Mouse (Mus musculus) CD8-positive naive resting alpha-beta T cell, adult 2 months (primary cell): ENCODE measurements around the gene Usp33.
"Not testable (repeated sequence)": the region's sequence is repeated elsewhere in the genome, so short reads cannot be mapped to it uniquely, and the experiment has no call there.

Experiments
- DNase-seq, 2 experiments: peaks; one replicate each; pipeline ENCODE4 v3.0.0; 2022; ENCODE audit warnings: low read depth in 2 of 2, low spot score in 2 of 2

Gene Usp33

GRCm38 (mm10) chr3:152345732-152346632 is at the start of gene Usp33:
Usp33 (plus strand) TSS chr3:152346478.
- peak; percentile 92 to 94 for DNase-seq

- DNase-seq, result no peak
These were observed 45.6 kb upstream of the Usp33 start for GRCm38 (mm10) chr3:152300376-152301337.

DNA sequence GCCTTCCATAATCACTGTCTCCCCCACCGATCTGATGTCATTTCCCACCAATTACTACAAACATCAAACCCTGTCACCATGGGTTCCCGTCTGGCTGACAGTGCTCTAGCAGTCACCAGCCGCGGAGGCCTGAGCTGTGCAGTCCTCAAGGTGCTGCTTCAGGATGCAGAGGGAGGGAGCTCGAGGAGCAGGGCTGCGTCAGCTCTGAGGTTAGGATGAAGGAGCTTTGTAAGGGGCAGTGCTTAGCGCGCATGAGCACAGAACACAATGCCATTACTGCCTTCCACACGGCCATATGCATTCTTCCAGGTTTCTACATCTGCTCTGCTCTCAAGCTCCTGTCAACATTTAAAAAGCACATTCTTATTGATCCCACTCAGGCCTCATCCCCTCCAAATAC is 43.3 kb upstream of the Usp33 start:
- no peak for DNase-seq

GRCm38 (mm10) chr3:152304093-152304815 is 42.0 kb upstream of the Usp33 start:
- DNase-seq, result no peak

GRCm38 (mm10) chr3:152305080-152305479 is 41.2 kb upstream of the Usp33 start:
- DNase-seq, result no peak

DNA sequence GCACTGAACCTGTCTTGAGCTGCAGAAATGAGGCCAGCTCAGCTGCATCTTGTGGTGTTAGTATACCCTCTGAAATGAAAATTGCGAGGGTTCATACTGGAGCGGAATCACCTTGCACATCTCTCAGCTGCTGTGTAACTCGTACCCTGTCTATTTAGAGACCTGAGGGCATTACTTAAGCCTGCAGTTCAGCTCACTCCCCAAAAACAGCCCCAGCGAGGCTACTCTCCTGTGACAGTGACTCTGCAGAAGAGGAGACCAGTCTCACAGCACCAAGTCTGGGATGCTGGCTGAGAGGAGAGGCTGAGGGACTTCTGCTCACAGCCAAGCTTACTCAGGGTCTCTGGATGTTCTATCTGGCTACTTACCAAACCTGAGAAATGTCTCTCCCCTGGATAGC is 40.3 kb upstream of the Usp33 start:
- no peak for DNase-seq

DNA sequence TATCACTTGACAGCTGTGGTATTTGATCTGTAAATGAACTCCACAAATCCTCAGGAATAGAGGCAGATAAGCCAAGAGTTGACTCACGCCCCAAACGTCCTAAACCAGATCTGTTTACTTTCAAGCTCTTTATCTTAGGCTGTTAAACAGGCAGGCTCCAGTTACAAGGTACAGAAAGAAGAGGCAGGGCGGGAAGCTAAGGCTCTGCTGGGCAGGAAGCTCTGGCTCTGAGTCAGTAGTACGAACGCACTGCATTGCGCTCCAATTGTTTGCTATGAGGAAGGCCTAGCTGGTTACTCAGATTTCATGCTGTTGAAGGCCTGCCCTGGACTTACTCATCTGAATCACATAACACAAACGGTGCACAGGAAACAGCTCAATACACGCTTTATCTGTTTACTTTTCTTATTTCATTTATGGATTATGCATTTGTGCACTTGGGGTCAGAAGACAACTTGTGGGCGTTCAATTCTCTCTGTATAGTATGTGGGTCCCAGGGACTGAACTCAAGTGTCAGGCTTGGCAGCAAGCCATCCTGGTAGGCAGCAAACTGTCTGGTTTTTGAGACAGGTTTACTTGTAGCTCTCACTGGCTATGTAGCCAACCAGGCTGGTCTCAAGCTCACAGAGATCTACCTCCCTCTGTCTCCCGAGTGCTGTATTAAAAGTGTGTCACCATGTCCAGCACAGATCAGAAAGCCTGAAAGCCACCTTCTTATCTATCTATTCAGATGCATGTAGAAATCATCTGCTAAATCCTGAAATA is 37.6 kb upstream of the Usp33 start:
- no peak for DNase-seq

- DNase-seq, result no peak
These were observed 37.0 kb upstream of the Usp33 start for GRCm38 (mm10) chr3:152309250-152309645.

DNA sequence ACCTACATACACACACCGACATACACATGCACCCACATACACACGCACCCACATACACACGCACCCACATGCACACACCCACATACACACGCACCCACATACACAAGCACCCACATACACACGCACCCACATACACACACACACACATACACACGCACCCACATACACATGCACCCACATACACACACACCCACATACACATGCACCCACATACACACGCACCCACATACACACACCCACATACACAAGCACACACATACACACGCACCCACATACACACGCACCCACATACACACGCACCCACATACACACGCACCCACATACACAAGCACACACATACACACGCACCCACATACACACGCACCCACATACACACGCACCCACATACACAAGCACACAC is 31.6 kb upstream of the Usp33 start:
- DNase-seq, result not testable (repeated sequence)

GRCm38 (mm10) chr3:152315613-152316012 is 30.7 kb upstream of the Usp33 start:
- peak; percentile 56 to 67 for DNase-seq

DNA sequence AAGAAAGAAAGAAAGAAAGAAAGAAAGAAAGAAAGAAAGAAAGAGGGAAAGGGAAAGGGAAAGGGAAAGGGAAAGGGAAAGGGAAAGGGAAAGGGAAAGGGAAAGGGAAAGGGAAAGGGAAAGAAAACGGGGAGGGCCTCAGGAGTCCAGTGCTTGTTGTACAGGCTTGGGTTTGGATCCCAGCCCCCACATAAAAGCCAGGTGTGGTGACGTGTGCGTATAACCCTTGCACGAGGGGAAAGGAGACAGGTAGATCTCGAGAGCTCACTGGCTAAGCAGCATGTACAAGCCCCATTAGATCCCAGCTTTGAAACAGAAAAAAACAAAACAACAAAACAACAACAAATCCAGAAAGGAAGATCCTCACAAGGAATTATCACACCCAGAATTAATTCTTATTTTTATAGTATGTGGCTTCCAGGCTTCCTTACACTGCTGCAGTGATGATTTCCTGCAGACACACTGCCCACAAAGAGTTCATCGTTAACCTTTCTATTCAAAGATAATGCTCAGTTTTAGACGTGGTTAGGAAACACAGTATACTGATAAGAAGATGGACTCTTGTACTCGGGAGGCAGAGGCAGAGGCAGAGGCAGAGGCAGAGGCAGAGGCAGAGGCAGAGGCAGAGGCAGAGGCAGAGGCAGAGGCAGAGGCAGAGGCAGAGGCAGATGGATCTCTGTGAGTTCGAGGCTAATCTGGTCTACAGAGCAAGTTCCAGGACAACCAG is 29.7 kb upstream of the Usp33 start:
- not testable (repeated sequence) for DNase-seq

DNA sequence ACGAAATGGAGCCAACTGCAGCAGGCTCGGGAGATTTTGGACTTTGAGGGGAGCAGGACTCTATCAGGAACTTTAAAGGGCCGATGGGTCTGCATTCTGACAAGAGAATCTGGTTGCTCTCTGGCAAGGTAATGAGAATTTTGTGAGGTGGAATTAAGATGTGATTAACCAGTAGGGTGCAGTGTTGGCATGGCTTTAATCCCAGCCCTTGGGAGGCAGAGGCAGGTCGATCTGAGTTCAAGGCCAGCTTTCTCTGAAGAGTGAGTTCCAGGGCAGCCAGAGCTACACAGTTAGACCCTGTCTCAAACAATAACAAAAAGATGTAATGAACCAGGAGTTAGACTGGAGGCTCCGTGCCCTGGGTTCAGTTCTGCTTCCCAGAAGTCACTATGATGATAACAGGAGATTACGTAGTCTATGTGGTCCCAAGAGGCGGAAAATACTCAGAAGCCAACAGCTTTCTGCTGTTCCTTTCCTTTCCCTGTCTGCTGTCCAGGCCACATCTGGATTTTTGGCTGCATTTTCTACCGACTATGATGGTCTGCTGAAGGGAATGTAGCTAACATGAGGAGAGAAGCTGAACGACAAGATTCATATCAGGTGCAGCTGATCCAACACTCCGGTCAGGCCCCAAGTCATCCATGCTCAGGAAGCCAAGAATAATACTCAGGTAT is 25.2 kb upstream of the Usp33 start:
- DNase-seq, result no peak

- no peak for DNase-seq
These were observed 24.3 kb upstream of the Usp33 start for GRCm38 (mm10) chr3:152321765-152322547.

DNA sequence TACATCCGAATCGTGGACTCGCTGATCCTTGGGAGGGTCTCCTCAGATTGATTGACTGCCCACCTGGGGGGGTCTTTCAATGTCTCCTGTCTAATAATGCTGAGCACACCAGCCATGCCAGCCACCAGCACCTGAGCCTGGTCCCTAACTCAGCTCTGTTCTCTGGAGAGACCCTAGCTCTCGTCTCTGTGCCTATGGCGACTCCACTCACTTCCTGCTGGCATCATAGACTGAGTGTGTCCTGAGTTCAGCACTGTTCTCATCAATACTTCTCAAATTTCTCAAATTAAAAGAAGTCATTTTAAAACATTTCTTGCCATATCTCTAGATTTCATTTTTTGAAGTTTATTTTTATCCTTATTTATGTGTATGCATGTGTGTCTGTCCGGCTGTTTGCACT is 14.2 kb upstream of the Usp33 start:
- no peak for DNase-seq

GRCm38 (mm10) chr3:152332545-152333300 is 13.6 kb upstream of the Usp33 start:
- no peak for DNase-seq

DNA sequence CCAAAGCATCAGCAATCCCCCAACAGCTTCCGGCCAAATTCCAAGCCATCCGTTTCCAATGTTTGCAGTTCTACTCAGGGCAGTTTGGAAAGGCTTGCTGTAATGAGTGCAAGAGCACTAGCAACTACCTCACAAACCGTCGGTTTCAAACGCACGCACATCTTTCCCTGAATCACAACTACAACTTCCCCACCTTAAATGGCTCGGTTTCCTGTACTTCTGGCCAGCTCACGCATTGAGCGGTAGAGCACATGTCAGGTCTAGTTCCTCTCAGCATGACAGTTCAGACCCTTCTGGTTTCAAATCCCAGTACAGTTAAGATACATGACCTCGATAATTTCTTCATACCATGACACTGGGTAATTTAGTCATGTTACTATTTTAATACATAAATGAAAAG is 12.6 kb upstream of the Usp33 start:
- no peak for DNase-seq

GRCm38 (mm10) chr3:152336085-152336484 is 10.2 kb upstream of the Usp33 start:
- no peak for DNase-seq
